Mouse (Mus musculus): ENCODE measurements around the gene Epop. TPM values are rescaled to one million over a fixed set of nuclear protein-coding genes. Genes with fewer than 3 reads are reported as not detected.

Epop gene
- not detected in 2 replicates for polyA plus RNA-seq (2012; ENCODE audit: insufficient read depth, insufficient read length, missing spikeins)

DNA sequence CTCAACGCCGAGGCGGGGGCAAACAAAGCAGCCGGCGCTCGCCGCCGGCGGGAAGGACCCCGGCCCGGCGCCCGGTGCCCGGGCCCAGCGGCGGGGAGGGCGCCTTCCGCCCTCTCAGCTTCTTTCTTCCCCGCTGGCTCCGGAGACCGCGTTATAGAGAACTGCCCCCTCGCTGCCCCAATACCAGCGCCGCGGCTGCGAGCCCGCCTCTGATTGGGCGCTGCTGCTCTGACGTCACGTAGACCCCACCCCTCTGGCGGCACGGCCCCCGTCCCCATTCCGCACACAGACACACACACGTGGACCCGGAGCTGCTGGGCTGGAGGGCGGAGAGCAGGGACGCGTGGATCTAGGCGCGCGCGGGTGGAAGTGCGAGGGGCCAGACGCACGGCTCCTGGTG is at the start of gene Epop:
Epop (minus strand) TSS at position 127 of the 400 bp plus-strand sequence.
- Histone ChIP-seq H3K4me1 (ENCODE audit: control insufficient read depth, insufficient read depth, insufficient read length, low read length) (no peaks in the 10 kb centered on the region; the same call in 1 of the 2 replicates), H3K4me3 (ENCODE audit: insufficient read depth, low read depth, low read length) (peak within 1 kb of the TSS; percentile 62), H3K27ac (replicated peaks; ENCODE audit: low read depth, low read length) (no peak within 1 kb of the TSS)

DNA sequence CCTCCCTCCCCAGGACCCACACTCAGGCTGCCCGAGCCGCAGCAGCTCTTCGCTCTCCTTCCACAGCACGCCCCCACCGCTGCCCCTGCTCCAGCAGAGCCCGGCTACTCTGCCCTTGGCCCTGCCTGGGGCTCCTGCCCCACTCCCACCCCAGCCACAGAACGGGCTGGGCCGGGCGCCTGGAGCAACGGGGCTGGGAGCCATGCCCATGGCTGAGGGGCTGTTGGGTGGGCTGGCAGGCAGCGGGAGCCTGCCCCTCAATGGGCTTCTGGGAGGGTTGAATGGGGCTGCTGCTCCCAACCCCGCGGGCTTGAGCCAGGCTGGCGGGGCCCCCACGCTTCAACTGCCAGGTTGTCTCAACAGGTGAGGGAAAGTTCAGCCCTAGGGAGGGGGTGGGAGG is 48.8 kb upstream of the Epop start:
- Histone ChIP-seq H3K4me3 (ENCODE audit: insufficient read depth, low read depth, low read length) (no peak overlapping the region), H3K27ac (replicated peaks; ENCODE audit: low read depth, low read length) (no peak overlapping the region), H3K4me1 (ENCODE audit: control insufficient read depth, insufficient read depth, insufficient read length, low read length) (no peaks in the 10 kb centered on the region)

DNA sequence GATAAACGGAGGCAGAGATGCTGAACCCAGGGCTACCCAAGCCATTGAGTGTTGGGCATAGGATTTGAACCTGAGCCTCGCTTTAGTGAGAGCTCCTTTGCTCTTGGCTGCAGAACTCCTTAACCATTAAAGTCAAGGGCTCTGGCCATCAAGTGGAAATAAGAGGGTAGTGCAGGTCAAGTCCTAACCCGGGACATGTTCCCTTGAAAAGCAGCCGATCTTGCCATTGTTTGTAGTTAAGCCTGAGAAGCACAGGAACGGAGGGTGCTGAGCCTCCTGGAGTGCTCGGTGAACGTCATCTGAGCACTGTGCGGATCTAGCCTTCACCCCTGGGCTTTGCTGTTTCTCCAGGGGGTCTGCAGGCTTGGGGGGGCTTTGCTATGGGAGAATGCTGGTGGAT is 48.3 kb upstream of the Epop start:
- H3K27ac ChIP-seq (replicated peaks; ENCODE audit: low read depth, low read length): no peak overlapping the region
- no peak overlapping the region for H3K4me3 ChIP-seq (ENCODE audit: insufficient read depth, low read depth, low read length)
- no peaks in the 10 kb centered on the region for H3K4me1 ChIP-seq (ENCODE audit: control insufficient read depth, insufficient read depth, insufficient read length, low read length)

DNA sequence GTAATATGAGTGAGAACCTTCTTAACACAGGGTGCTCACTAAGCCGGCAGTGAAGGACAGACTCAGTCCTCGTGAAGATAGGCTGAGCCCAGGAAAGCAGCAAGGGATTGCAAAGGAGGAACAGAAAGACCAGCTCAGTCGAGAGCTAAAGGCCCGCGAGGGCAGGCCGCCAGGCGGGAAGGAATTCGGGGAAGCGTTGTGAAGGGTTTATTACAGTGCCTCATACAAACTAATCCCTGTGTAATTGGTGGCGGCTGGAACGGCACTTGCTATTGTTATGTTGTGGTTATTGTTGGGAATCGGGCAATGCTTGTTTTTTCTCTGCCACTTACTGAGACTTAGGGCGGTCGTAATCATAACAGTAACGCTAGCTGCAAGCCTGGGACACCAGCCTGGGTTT is 47.9 kb upstream of the Epop start:
- Histone ChIP-seq H3K4me3 (ENCODE audit: insufficient read depth, low read depth, low read length) (no peak overlapping the region), H3K4me1 (ENCODE audit: control insufficient read depth, insufficient read depth, insufficient read length, low read length) (no peaks in the 10 kb centered on the region), H3K27ac (replicated peaks; ENCODE audit: low read depth, low read length) (no peak overlapping the region)

DNA sequence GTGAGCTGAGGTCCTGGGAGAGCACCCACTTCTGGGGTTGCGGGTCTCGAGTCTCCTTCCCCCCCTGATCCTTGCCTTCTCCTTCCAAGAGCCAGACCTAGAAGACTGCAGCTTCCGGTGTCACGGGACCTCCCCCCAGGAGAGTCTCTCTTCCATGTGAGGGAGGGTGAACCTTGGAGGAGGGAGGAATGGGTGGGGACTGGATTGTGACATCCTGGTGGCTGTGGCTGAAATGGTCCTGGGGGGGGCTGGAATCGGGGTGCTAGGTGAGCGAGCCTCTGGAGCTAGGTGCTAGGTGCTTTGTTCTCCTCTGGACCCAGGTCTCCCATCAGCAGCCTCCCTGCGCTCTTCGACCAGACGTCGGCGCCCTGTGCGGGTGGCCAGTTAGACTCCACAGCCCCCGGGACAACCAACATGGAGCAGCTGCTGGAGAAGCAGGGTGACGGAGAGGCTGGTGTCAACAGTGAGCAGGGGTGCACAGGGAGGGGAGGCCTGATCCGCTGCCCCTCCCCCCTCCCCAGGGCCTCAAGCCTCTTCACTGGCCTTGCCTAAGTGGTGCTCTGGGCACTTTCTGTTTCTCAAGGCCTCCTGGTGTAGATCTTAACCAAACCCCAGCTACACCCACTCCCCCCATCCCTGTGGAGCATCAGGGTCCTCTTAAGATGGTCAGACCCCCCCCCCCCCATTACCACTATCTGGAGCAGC is 46.7 kb upstream of the Epop start:
- Histone ChIP-seq H3K27ac (replicated peaks; ENCODE audit: low read depth, low read length) (no peak overlapping the region), H3K4me1 (ENCODE audit: control insufficient read depth, insufficient read depth, insufficient read length, low read length) (no peaks in the 10 kb centered on the region), H3K4me3 (ENCODE audit: insufficient read depth, low read depth, low read length) (no peak overlapping the region)

DNA sequence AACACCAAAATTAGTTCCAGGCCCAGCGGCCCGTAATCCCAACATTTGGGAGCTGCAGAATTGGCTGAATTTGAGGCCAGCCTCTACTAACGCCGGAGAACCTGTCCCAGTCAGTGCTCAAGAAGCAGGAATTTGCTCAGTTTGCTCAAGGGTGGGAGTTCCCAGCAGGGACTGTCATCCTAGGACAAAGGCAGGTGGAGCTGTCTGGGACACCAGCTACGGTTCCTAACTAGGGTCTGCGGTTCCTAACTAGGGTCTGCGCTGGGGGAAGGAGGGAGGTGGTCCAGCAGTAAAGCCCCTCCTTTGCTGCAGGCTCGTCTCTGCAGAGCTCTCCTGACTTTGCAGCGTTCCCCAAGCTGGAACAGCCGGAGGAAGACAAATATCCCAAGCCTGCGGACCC is 43.6 kb upstream of the Epop start:
- H3K4me3 ChIP-seq (ENCODE audit: insufficient read depth, low read depth, low read length): no peak overlapping the region
- H3K4me1 ChIP-seq (ENCODE audit: control insufficient read depth, insufficient read depth, insufficient read length, low read length): peaks cover 2% of the 10 kb centered on the region; the same call in 1 of the 2 replicates
- no peak overlapping the region for H3K27ac ChIP-seq (replicated peaks; ENCODE audit: low read depth, low read length)

DNA sequence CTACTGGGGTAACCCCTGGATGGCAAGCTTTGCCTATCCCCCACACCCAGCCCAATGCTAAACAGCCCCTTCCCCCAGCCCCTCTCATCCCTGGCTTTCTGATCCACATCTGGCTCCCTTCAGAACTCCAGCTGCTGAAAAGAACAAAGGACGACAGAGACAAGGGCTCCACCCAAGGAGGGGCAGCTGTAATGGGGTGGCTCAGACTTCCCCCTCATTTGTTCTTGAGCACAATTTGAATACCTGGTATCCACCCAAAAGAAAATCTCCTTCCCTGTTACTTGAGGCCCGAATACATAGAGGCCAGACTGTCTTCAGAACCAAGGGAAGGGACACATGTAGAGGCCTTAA is 41.6 kb upstream of the Epop start:
- peaks cover 2% of the 10 kb centered on the region; the same call in 1 of the 2 replicates for H3K4me1 ChIP-seq (ENCODE audit: control insufficient read depth, insufficient read depth, insufficient read length, low read length)
- H3K27ac ChIP-seq (replicated peaks; ENCODE audit: low read depth, low read length): no peak overlapping the region
- no peak overlapping the region for H3K4me3 ChIP-seq (ENCODE audit: insufficient read depth, low read depth, low read length)

DNA sequence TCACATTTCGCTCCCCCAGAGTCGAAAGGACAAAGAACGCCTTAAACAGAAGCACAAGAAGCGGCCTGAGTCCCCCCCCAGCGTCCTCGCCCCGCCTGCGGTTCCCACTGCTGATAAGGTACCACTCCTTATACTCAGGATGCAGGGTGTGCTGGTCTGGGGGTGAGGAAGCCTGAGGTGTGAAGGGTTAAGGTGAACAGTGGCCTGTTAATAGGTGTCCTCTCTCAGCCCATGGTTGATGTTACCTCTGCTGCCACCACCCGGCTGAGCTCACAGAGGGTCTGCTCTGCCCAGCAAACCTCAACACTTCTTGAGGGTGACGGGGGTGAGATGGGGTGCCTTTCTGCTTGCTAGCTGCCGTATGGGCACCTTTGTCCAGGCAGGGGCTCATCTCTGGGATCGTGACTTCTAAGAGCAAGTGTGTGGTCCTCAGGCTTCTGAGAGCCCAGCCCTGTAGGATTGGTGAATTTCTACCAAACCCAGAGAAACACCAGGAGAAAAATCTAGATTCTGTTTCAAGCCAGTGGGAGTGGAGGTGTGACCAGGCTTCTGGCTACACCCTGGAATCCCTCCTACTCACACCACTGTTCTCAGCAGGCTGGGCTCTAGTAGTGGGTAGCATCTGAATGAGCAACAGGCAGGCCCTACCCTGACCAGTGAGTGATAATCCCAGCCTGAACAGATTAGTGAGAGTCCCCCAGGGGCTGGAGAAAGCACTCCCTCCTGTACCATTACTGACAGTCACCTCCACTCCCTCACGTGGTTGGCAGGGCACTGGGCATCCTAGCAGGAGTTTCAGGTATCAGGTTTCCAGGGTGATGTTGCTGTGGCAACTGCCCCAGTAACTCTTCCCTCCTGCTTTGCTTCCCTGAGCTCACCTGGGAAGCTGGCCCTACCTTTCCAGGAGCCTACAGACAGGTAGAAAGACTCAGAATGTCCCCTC is 41.0 kb upstream of the Epop start:
- Histone ChIP-seq H3K27ac (replicated peaks; ENCODE audit: low read depth, low read length) (no peak overlapping the region), H3K4me1 (ENCODE audit: control insufficient read depth, insufficient read depth, insufficient read length, low read length) (peaks cover 2% of the 10 kb centered on the region; the same call in 1 of the 2 replicates), H3K4me3 (ENCODE audit: insufficient read depth, low read depth, low read length) (no peak overlapping the region)

DNA sequence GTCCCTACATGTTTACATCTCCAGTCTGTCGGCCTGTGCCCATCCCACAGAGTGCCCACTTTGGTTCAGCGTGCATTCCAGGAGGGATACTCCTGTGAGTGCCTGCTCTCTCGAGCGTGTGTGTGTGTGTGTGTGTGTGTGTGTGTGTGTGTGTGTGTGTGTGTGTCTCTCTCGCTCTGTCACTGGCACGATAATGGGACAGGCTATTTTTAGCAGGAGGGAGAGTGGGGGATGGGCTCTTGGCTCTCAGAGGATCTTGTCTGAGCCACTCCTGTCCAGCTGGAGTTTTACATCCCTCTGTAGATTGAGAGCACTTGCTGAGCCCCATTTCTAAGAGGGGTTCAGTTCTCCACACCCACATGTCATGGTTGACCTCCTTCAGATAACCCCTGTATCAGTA is 40.3 kb upstream of the Epop start:
- Histone ChIP-seq H3K4me1 (ENCODE audit: control insufficient read depth, insufficient read depth, insufficient read length, low read length) (peaks cover 2% of the 10 kb centered on the region; the same call in 1 of the 2 replicates), H3K4me3 (ENCODE audit: insufficient read depth, low read depth, low read length) (no peak overlapping the region), H3K27ac (replicated peaks; ENCODE audit: low read depth, low read length) (peak overlapping the region; percentile 41; the same call in 1 of the 2 replicates)

DNA sequence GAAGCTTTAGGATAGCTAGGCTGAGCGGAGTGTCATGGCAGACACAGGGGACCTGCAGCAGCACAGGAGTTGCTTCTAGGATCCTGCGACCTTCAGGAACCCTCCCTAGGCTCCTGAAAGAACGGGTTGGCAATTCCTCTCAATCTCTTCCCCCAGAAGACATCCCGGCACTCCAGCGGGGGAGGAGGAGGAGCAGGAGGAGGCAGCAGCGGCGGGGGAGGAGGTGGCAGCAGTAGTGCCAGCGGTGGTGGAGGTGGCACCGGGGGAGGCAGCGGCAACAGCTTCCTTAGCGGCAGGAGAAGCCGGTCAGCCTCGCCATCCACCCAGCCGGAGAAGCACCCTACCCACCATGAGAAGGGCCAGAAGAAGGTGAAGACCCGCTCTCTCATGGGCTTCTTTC is 39.8 kb upstream of the Epop start:
- Histone ChIP-seq H3K4me3 (ENCODE audit: insufficient read depth, low read depth, low read length) (no peak overlapping the region), H3K4me1 (ENCODE audit: control insufficient read depth, insufficient read depth, insufficient read length, low read length) (peaks cover 2% of the 10 kb centered on the region; the same call in 1 of the 2 replicates), H3K27ac (replicated peaks; ENCODE audit: low read depth, low read length) (peak overlapping the region; percentile 41)

DNA sequence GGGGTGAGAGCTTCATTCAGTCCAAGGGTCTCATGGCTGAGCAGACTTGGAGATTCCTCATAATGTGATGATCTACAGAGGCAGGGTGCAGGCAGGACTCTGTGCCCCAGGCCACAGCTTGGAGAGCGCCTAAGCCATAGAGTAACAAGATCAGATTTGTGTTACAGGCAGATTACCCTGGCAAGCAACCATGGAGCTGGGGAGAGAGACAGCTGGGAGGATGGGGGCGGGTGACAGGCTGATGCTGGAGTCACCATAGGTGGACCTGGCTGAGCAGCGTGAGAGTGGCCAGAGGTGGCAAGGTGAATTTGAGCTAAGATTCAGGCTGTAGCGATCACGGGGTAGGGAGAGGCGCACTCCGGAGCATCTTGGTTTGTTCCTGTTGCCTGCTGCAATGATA is 38.7 kb upstream of the Epop start:
- no peak overlapping the region for H3K27ac ChIP-seq (replicated peaks; ENCODE audit: low read depth, low read length)
- no peak overlapping the region for H3K4me3 ChIP-seq (ENCODE audit: insufficient read depth, low read depth, low read length)
- H3K4me1 ChIP-seq (ENCODE audit: control insufficient read depth, insufficient read depth, insufficient read length, low read length): peaks cover 2% of the 10 kb centered on the region; the same call in 1 of the 2 replicates

DNA sequence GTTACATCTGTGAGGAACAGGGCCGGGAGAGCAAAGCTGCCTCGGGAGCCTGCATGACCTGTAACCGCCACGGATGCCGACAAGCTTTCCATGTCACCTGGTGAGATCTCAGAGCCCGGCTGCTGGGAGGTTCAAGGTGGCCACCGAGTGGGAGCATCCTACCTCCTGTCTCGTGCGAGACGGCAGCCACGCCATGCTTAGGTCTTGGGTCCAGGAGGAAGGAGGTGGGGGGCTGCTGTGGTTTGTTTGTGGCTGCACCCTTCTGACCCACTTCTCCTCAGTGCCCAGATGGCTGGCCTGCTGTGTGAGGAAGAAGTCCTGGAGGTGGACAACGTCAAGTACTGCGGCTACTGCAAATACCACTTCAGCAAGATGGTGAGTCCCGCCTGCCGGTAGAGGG is 37.3 kb upstream of the Epop start:
- H3K4me3 ChIP-seq (ENCODE audit: insufficient read depth, low read depth, low read length): no peak overlapping the region
- no peak overlapping the region for H3K27ac ChIP-seq (replicated peaks; ENCODE audit: low read depth, low read length)
- peaks cover 2% of the 10 kb centered on the region; the same call in 1 of the 2 replicates for H3K4me1 ChIP-seq (ENCODE audit: control insufficient read depth, insufficient read depth, insufficient read length, low read length)

DNA sequence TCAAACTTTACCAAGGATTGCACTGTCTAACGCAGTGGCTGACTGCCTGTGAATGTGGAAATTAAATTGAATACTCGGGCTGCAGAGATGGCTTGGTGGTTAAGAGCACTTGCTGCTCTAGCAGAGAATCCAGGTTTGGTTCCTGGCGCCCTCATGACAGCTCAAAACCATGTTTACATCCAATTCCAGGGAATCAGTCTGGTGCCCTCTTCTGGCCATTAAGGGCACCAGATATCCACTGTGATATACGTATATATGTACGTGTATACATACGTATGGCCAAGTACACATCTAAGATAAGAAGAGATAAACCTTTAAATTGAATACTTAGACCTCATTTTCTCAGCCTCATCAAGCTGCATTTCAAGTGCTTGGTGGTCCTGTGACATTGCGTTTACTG is 36.7 kb upstream of the Epop start:
- H3K27ac ChIP-seq (replicated peaks; ENCODE audit: low read depth, low read length): no peak overlapping the region
- H3K4me1 ChIP-seq (ENCODE audit: control insufficient read depth, insufficient read depth, insufficient read length, low read length): peaks cover 2% of the 10 kb centered on the region; the same call in 1 of the 2 replicates
- H3K4me3 ChIP-seq (ENCODE audit: insufficient read depth, low read depth, low read length): no peak overlapping the region

DNA sequence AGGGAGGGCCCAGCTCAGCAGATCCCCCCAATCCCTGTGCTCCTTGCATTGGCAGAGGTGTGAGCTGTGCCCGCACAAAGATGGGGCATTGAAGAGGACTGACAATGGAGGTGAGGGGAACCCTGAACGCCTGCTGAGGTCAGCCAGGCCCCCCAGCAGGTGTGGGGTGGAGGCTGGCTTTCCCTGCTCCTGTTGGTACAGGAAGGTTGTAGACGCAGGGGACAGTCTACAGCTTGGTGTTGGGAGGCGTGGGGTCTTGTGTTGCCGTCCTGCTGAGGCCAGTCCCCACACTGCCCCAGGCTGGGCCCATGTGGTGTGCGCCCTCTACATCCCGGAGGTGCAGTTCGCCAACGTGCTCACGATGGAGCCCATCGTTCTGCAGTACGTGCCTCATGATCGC is 35.9 kb upstream of the Epop start:
- H3K4me3 ChIP-seq (ENCODE audit: insufficient read depth, low read depth, low read length): peak overlapping the region; percentile 46; the same call in 1 of the 2 replicates
- peaks cover 2% of the 10 kb centered on the region; the same call in 1 of the 2 replicates for H3K4me1 ChIP-seq (ENCODE audit: control insufficient read depth, insufficient read depth, insufficient read length, low read length)
- H3K27ac ChIP-seq (replicated peaks; ENCODE audit: low read depth, low read length): no peak overlapping the region

DNA sequence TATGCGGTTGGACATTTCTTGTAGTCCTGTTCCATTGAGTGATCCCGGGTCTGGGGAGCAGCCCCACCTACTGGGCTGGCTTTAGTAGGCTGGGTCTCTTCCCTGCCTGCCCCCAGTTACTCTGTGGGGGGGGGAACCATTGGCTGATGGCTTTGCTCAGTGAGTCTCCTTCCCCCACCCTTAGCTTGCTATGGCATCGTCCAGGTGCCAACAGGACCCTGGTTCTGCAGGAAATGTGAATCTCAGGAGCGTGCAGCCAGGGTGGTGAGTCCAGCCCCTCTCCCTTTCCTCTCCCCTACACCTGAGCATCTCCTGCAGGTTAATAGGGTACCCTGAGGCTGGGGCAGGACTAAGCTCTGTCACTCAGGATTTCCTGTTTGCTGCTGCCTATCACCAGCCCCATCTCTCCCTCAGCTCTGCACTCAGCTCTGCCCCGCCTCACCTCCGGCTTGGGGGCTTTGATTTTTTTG is 35.3 kb upstream of the Epop start:
- Histone ChIP-seq H3K27ac (replicated peaks; ENCODE audit: low read depth, low read length) (no peak overlapping the region), H3K4me1 (ENCODE audit: control insufficient read depth, insufficient read depth, insufficient read length, low read length) (peaks cover 2% of the 10 kb centered on the region; the same call in 1 of the 2 replicates), H3K4me3 (ENCODE audit: insufficient read depth, low read depth, low read length) (peak overlapping the region; percentile 46)

All from brown adipose tissue, adult 24 weeks (tissue).